Mouse (Mus musculus) stomach, postnatal 0 days (tissue): ENCODE measurements around the gene Hck.

ENCODE experiments used
- CTCF ChIP-seq: IDR thresholded peaks from 2 replicates; pipeline ENCODE4 v1.5.1; 2016; ENCODE audit warnings: antibody characterized with exemption, low read depth, mild to moderate bottlenecking, moderate library complexity
- EP300 ChIP-seq: optimal IDR thresholded peaks from 2 replicates; pipeline ENCODE3; 2016; ENCODE audit warnings: antibody characterized with exemption

DNA sequence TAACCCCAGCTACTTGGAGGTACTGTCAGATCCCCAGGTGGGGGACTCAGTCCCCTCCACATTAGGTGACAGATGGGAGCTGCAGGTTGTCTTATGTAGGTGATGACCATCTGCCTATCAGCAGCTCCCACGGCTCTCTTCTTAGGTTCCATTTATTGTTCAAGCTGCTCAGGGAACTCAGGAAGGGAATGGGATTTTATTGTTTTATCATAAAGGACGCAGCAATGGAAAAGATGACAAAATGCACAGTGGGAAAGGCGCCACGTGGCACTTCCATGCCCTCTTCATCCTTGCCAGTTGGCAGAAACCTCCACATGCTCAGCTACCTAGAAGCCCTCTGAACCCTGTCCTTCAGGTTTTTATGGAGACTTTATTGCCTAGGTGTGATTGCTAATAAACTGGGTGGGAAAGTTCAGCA lies 44.8 kb downstream of the Hck start:
- TF ChIP-seq EP300 (no peak), CTCF (no peak)
